Mouse (Mus musculus) stomach, embryonic 16.5 days (tissue): Measurements from ENCODE around the gene D17Wsu92e. TPM values are rescaled to one million over a fixed set of nuclear protein-coding genes. Genes with fewer than 3 reads are reported as not detected.

ENCODE experiments used
- ATAC-seq: fragments of 200-750 bp; cut with Nextera tagmentation; 2 replicates; pipeline ENCODE4 v1.8.0; 2017; ENCODE audit warnings: moderate number of reproducible peaks, moderate TSS enrichment; ENCODE audit not compliant: insufficient read depth, low FRiP score
- H3K27ac ChIP-seq: fragments of 300-500 bp; sonication (generic); 2 replicates; pipeline ENCODE4 v1.5.1; 2014; ENCODE audit warnings: low read length
- H3K27me3 ChIP-seq: fragments of 300-500 bp; sonication (generic); 2 replicates; pipeline ENCODE4 v1.6.1; 2014; ENCODE audit warnings: low read length, control low read depth, mixed read lengths; ENCODE audit not compliant: control insufficient read depth, insufficient read depth
- H3K36me3 ChIP-seq: fragments of 300-500 bp; sonication (generic); 2 replicates; pipeline ENCODE4 v1.6.1; 2014; ENCODE audit warnings: low read length; ENCODE audit not compliant: control insufficient read depth, insufficient read depth
- H3K4me1 ChIP-seq: fragments of 300-500 bp; sonication (generic); 2 replicates; pipeline ENCODE4 v1.6.1; 2014; ENCODE audit warnings: low read length, control low read depth, mixed read lengths; ENCODE audit not compliant: control insufficient read depth, insufficient read depth
- H3K4me2 ChIP-seq: fragments of 300-500 bp; sonication (generic); 2 replicates; pipeline ENCODE4 v1.6.1; 2014; ENCODE audit warnings: low read depth, low read length, mixed read lengths
- H3K4me3 ChIP-seq: fragments of 300-500 bp; sonication (generic); replicated peaks from 2 replicates; pipeline ENCODE4 v1.5.1; 2014; ENCODE audit warnings: mild to moderate bottlenecking, low read length
- H3K9ac ChIP-seq: fragments of 300-500 bp; sonication (generic); 2 replicates; pipeline ENCODE4 v1.6.1; 2014; ENCODE audit warnings: low read length
- H3K9me3 ChIP-seq: fragments of 300-500 bp; sonication (generic); replicated peaks from 2 replicates; pipeline ENCODE4 v1.6.1; 2016; ENCODE audit warnings: low read length, control low read depth; ENCODE audit not compliant: control insufficient read depth
- WGBS: fragments of 180-500 bp; shearing (Covaris S2); extraction: QIAGEN DNeasy Blood & Tissue Kit; methylation state at CpG from one replicate; pipeline ENCODE4 v1.1.7; 2014; 5-methylcytosine and 5-hydroxymethylcytosine counted together
- polyA plus RNA-seq: library from polyadenylated mRNA; unstranded; fragments of >200 nt; fragmentation: Nextera tagmentation; extraction: Ambion mirVana; gene quantifications from 2 replicates; pipeline ENCODE4 v1.2.1, GENCODE M21; 2015

Gene D17Wsu92e
- polyA plus RNA-seq, 1 experiment from 2014 or later = 21.2 TPM

DNA sequence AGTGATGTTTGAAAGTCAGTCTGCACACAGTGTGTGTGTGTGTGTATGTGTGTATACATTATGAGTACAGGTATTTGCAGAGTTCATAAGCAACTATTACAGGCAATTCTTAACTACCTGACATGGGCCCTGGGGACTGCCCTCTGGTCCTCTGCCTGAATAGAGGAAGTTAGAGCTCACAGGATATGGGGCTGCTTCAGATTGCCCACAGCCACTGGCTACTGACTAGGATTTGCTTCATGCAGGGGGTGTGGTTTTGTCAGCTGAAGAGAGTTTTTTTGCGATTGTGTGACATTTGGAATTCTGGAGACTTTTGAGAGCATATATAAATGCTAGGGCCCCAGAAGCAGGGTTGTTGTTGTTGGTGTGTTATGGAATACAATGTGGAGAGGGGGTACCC lies 4.5 kb upstream of the D17Wsu92e start:
- no peaks in the 10 kb centered on the region for H3K27me3 ChIP-seq
- no peak overlapping the region for H3K9ac ChIP-seq
- no peak overlapping the region for H3K4me2 ChIP-seq
- no peak overlapping the region for H3K4me3 ChIP-seq
- no peaks in the 10 kb centered on the region for H3K9me3 ChIP-seq
- peaks cover 12% of the 10 kb centered on the region for H3K4me1 ChIP-seq
- ATAC-seq = no peak
- 58% methylated on average over 1 of the region's 1 CpGs for WGBS
- H3K27ac ChIP-seq = no peak overlapping the region
- H3K36me3 ChIP-seq = no peaks in the 10 kb centered on the region

DNA sequence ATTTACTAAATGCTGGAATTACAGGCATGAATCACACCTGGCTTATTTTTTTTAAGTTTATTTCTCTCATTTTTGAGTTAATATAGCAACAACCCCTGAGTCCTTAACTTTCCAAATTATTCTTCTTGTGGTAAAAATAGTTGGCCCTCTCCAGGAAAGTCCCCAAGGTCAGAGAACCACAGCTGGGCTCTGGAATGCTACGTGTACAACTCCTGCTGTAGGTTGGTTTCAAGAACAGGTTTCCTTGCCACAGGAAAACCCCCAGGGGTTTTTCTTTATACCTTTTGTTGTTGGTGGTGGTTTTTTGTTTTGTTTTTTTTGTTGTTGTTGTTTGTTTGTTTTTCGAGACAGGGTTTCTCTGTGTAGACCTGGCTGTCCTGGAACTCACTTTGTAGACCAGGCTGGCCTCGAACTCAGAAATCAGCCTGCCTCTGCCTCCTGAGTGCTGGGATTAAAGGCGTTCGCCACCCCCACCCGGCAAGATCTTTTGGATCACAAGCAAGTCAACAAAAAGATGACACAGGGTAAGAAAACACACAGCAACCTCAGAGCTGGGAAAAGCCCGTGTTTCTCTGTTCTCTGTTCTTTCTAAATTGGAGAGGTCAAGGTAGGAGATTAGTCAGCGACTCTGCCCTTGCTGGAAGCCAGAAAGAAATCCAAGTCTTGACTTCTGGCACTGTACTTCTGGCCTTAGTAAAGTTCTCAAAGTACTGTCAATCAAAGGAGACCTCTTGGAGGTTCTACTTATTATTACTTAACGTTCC lies 2.9 kb upstream of the D17Wsu92e start:
- no peak overlapping the region for H3K4me2 ChIP-seq
- ATAC-seq = no peak
- H3K4me3 ChIP-seq = no peak overlapping the region
- peaks cover 20% of the 10 kb centered on the region for H3K4me1 ChIP-seq
- H3K9ac ChIP-seq = no peak overlapping the region
- no peaks in the 10 kb centered on the region for H3K27me3 ChIP-seq
- no peaks in the 10 kb centered on the region for H3K9me3 ChIP-seq
- 78% methylated on average over 9 of the region's 9 CpGs for WGBS
- H3K27ac ChIP-seq = no peak overlapping the region
- no peaks in the 10 kb centered on the region for H3K36me3 ChIP-seq

- Histone ChIP-seq H3K36me3 (no peaks in the 10 kb centered on the region), H3K9ac (peak overlapping the region; percentile 74), H3K27me3 (no peaks in the 10 kb centered on the region), H3K4me2 (peak overlapping the region; percentile 58), H3K27ac (peak overlapping the region; percentile 83), H3K4me1 (peaks cover 21% of the 10 kb centered on the region), H3K9me3 (no peaks in the 10 kb centered on the region), H3K4me3 (peak overlapping the region; percentile 99; the same call in 1 of the 2 replicates)
- WGBS = 54% methylated on average over 9 of the region's 9 CpGs
- ATAC-seq = no peak
These were observed 1.2 kb upstream of the D17Wsu92e start for GRCm38 (mm10) chr17:27821407-27822338.

DNA sequence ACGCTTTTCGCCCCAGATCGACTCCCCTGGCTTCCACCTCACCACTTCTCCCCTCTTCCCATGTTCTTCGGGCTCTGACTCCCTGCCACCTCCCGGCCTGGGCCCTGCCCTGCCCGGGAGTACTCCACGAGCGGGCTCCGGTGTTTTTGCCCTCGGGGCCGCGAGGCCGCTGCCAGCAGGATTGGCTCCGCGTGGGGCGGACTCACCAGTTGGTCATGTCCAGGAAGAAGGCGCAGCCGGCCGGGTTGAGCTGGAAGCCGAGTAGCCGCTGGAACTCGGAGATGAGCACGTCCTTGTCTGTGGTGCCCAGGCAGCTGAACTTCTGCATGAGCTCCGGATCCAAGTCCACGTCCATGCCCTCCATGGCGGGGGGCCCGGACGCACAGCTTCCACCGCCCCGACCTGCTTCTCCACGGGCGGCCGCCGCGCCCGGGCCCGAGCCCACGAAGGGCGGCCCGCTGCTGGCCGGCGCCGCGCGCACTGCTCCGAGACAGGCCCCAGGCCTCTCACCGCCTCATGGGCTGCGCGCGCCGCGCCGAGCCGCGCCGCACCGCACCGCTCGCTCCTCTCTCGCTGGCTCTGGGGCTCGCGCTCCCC lies 379 bp downstream of the D17Wsu92e start:
- peak overlapping the region; percentile 91 for H3K9ac ChIP-seq
- peaks cover 16% of the 10 kb centered on the region for H3K4me1 ChIP-seq
- under 1% methylated on average over 60 of the region's 62 CpGs for WGBS
- no peaks in the 10 kb centered on the region for H3K27me3 ChIP-seq
- H3K9me3 ChIP-seq = no peaks in the 10 kb centered on the region
- peak overlapping the region; percentile 92 for H3K27ac ChIP-seq
- peak overlapping the region; percentile 81 for H3K4me2 ChIP-seq
- H3K4me3 ChIP-seq = peak overlapping the region; percentile 99
- ATAC-seq = no peak; the same call in none of the 2 replicates
- no peaks in the 10 kb centered on the region for H3K36me3 ChIP-seq

GRCm38 (mm10) chr17:27819521-27819970 lies 902 bp downstream of the D17Wsu92e start:
- H3K9ac ChIP-seq = peak overlapping the region; percentile 91
- H3K36me3 ChIP-seq = no peaks in the 10 kb centered on the region
- peak overlapping the region; percentile 92 for H3K27ac ChIP-seq
- WGBS = under 1% methylated on average over 20 of the region's 20 CpGs
- no peak for ATAC-seq
- H3K9me3 ChIP-seq = no peaks in the 10 kb centered on the region
- peak overlapping the region; percentile 81 for H3K4me2 ChIP-seq
- peak overlapping the region; percentile 99 for H3K4me3 ChIP-seq
- peaks cover 16% of the 10 kb centered on the region for H3K4me1 ChIP-seq
- H3K27me3 ChIP-seq = no peaks in the 10 kb centered on the region

GRCm38 (mm10) chr17:27819011-27819410 lies 1.4 kb downstream of the D17Wsu92e start:
- Histone ChIP-seq H3K4me2 (peak overlapping the region; percentile 81), H3K27me3 (no peaks in the 10 kb centered on the region), H3K36me3 (no peaks in the 10 kb centered on the region), H3K9ac (peak overlapping the region; percentile 91), H3K4me3 (peak overlapping the region; percentile 99), H3K9me3 (no peaks in the 10 kb centered on the region), H3K4me1 (peaks cover 16% of the 10 kb centered on the region), H3K27ac (peak overlapping the region; percentile 92; the same call in 1 of the 2 replicates)
- no peak for ATAC-seq
- WGBS = 13% methylated on average over 7 of the region's 7 CpGs

- no peak overlapping the region for H3K4me3 ChIP-seq
- H3K27ac ChIP-seq = no peak overlapping the region
- no peak overlapping the region for H3K4me2 ChIP-seq
- H3K9ac ChIP-seq = no peak overlapping the region
- no peaks in the 10 kb centered on the region for H3K27me3 ChIP-seq
- H3K4me1 ChIP-seq = peaks cover 19% of the 10 kb centered on the region
- no peaks in the 10 kb centered on the region for H3K9me3 ChIP-seq
- H3K36me3 ChIP-seq = no peaks in the 10 kb centered on the region
- ATAC-seq = no peak
These were observed 5.8 kb downstream of the D17Wsu92e start for GRCm38 (mm10) chr17:27814606-27815005.

GRCm38 (mm10) chr17:27811980-27812379 lies 8.5 kb downstream of the D17Wsu92e start:
- no peak overlapping the region for H3K27ac ChIP-seq
- no peak overlapping the region for H3K9ac ChIP-seq
- no peak for ATAC-seq
- H3K27me3 ChIP-seq = no peaks in the 10 kb centered on the region
- no peak overlapping the region for H3K4me2 ChIP-seq
- no peaks in the 10 kb centered on the region for H3K9me3 ChIP-seq
- no peak overlapping the region for H3K4me3 ChIP-seq
- WGBS = 64% methylated on average over 3 of the region's 3 CpGs
- H3K4me1 ChIP-seq = peaks cover 17% of the 10 kb centered on the region; the same call in 1 of the 2 replicates
- no peaks in the 10 kb centered on the region for H3K36me3 ChIP-seq
